Mouse (Mus musculus): ENCODE measurements around the gene Hoxc9.

Hoxc9 gene

DNA sequence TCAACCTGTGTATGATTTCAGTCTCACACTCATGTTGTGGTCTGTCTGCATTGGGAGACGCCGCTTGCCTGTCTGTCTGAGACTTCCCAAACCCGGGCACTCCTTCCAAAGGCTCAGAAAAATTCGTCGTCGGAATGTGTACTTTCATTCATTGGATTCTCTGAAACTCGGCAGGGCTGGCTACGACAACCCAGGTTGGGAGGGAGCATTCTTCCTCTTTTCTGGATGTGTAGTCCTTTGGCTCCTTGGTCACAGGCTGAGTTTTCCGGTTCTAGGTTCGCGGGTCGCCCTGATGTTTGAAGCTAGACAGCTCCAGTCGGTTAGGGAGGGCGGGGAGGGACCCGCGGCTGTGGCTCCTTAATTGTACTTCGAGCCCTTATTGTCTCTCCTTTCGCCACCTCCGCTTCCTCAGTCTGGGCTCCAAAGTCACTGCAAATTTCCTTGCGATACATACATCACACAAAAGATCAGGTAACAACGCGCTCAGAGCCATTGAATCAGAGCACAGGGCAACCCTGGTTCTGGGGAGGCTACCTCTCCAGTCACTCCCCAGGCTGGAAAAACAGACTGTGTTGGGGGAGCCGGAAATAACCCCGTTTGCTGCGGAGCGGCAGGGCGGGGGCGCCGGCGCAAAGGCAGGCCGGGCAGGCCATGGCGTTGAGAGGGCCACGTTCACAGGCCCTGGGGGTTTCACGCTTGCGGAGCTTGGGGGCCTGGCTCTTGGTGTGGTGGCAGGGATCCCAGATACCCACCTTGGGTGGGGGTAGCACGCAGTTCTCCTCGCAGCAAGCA is 588 bp downstream of the Hoxc9 start:
- in situ Hi-C loops (cut with MboI, MseI), result no loop called here

- in situ Hi-C loops (cut with MboI, MseI), result no loop called here
Observed at GRCm38 (mm10) chr15:102977423-102977974, 1.3 kb downstream of the Hoxc9 start.

DNA sequence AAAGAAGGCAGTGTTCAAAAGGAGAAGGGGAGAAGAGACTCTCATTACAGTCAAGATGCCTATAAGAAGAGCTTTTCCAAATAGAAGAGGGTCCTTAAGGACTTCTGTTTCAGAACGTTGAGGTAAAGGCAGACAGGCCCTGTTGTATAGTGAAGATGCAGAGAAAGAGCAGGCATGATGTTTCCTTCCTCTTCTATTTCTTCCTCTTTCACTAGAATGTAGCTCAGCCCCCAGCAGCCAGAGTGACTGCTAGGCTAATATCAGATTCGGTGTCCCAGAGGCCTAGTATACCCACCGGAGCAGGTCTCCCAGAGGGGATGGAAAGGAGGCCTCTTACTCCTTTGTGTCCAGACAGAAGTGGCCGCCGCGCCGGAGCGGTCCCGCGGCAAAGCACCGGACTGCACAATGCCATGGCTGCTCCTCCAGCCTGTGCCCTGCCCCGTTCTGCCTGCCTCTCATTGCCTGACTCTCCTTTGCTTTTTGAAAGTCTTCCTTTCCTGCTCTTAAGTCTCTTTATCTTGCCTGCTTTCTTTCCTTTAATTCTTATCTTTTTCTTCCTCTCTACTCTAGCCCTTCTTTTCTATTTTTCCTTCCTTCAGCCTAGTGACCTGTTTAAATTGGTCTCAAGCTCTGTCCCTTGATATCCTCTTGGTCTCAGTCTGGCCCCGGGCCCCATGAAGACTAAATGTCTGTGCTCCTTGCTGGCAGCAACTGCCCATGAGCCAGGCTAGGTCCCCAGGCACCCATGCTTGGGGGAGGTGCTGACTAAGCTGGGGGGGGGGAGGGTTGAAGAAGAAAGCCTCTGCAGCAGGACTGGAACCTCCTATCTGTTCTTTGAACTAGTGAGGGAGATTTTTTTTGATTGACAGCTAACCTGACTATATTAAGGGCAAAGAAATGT is 2.6 kb downstream of the Hoxc9 start:
- in situ Hi-C loops (cut with MboI, MseI), result no loop called here

DNA sequence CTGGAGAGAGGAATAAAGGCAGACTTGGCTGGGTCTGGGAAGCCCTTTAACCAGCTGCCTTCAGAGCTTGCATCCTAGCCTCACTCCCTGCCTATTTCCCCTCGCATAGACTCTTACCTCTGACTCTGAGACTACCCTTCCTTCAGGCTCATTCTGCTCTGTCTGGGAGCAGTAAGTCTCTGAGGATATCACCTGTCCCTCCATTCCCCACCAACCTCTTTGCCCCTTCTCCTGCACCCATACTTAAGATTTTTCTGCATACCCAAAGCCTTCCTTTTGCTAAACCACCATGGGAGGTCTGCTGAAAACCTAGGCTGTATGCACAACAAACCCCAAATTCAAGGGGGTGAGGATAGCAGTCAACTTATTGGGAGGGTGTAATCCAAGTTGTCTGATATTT is 3.7 kb downstream of the Hoxc9 start:
- in situ Hi-C loops (cut with MboI, MseI), result loop anchor here in 1 of 2 experiments (10.0 kb wide), 1 partner anchor 335 kb away; the partner anchor contains the start of gene Gpr84

- in situ Hi-C loops (cut with MboI, MseI), result loop anchor here in 1 of 2 experiments (10.0 kb wide), 1 partner anchor 334 kb away; the partner anchor contains the start of gene Gpr84
Observed at GRCm38 (mm10) chr15:102980352-102980751, 4.1 kb downstream of the Hoxc9 start.

GRCm38 (mm10) chr15:102980912-102981311 is 4.7 kb downstream of the Hoxc9 start:
- in situ Hi-C loops (cut with MboI, MseI), result loop anchor here in 1 of 2 experiments (10.0 kb wide), 1 partner anchor 334 kb away; the partner anchor contains the start of gene Gpr84

- in situ Hi-C loops (cut with MboI, MseI), result loop anchor here in 1 of 2 experiments (10.0 kb wide), 1 partner anchor 333 kb away; the partner anchor contains the start of gene Gpr84
Observed at GRCm38 (mm10) chr15:102981379-102982288, 5.4 kb downstream of the Hoxc9 start.

- in situ Hi-C loops (cut with MboI, MseI), result loop anchor here in 1 of 2 experiments (10.0 kb wide), 1 partner anchor 331 kb away; the partner anchor contains the start of gene Gpr84
Observed at GRCm38 (mm10) chr15:102983716-102984115, 7.5 kb downstream of the Hoxc9 start.

- in situ Hi-C loops (cut with MboI, MseI), result loop anchor here in 1 of 2 experiments (10.0 kb wide), 1 partner anchor 330 kb away; the partner anchor contains the start of gene Gpr84
Observed at GRCm38 (mm10) chr15:102984521-102984920, 8.3 kb downstream of the Hoxc9 start.

DNA sequence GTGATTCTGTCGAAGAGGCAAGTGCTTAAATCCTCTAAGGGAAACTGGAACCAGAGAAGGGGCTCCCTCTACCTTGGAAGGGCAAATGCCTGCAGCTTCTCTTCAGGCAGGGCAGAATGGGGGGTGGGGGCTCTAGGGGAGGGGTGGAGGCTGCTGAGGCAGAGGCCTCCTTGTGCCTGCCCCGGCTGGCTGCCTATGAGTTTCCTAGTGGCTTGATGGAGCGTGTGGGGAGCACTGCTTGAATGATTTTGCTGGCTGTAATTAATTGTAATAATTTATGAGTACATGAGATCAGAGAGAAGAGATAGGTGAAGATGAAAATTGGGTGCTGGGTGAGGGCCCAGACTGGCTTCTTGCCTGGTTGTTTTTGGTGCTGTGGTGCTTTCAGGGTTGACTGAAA is 8.7 kb downstream of the Hoxc9 start:
- in situ Hi-C loops (cut with MboI, MseI), result loop anchor here (5.0 to 10.0 kb wide), 4 partner anchors 43 to 330 kb away; partner anchors contain the start of gene Gpr84 (in 1 of the 2)

- in situ Hi-C loops (cut with MboI, MseI), result loop anchor here (5.0 to 10.0 kb wide), 4 partner anchors 45 to 328 kb away; partner anchors contain the start of gene Gpr84 (in 1 of the 2)
Observed at GRCm38 (mm10) chr15:102987124-102987833, 11.0 kb downstream of the Hoxc9 start.

DNA sequence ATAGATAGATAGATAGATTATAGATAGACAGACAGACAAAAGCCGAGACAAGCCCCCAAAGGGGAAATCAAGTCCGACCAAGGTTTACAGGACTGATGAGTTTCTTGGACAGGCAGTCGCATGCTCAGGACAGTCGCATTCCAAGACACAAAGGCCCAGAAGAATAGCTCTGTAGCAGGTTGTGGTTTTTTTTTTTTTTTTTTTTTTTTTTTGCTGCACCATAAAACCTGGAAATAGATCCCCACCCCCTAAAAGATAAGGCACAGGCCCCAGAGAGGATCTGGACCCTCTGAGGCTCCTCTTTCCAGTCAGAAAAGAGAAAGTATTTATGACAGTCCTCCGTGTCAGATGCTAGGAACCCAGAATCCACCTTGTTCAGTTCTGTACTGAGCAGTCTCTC is 11.8 kb downstream of the Hoxc9 start:
- in situ Hi-C loops (cut with MboI, MseI), result loop anchor here (5.0 to 10.0 kb wide), 4 partner anchors 46 to 327 kb away; partner anchors contain the start of gene Gpr84 (in 1 of the 2)

- in situ Hi-C loops (cut with MboI, MseI), result no loop called here
Observed at GRCm38 (mm10) chr15:102990461-102991397, 14.5 kb downstream of the Hoxc9 start, which contains the start of gene Hoxc8. Gene Hoxc8, plus strand, starts transcription at chr15:102990607.

DNA sequence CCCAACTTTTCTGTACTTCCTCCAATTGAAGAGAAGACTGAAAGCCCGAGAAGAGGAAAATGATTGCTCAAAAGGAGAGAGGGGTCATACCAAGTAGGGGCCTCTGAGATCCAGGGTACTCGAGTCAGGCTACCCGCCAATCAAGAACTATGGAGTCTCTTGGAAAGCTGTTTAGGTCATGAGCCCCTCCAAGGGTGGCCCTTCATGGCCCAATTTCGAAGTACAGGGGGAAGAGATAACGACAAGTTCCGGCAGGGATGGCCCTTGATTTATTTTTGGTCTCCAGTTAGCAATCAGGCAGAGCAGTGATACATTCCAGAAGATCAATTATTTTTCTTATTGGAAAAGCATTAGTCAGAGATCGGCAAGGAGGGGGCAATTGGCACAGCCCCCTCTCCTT is 15.5 kb downstream of the Hoxc9 start:
- in situ Hi-C loops (cut with MboI, MseI), result no loop called here

GRCm38 (mm10) chr15:102992206-102992605 is 16.0 kb downstream of the Hoxc9 start:
- in situ Hi-C loops (cut with MboI, MseI), result no loop called here

- in situ Hi-C loops (cut with MboI, MseI), result no loop called here
Observed at GRCm38 (mm10) chr15:102992863-102993262, 16.6 kb downstream of the Hoxc9 start.

DNA sequence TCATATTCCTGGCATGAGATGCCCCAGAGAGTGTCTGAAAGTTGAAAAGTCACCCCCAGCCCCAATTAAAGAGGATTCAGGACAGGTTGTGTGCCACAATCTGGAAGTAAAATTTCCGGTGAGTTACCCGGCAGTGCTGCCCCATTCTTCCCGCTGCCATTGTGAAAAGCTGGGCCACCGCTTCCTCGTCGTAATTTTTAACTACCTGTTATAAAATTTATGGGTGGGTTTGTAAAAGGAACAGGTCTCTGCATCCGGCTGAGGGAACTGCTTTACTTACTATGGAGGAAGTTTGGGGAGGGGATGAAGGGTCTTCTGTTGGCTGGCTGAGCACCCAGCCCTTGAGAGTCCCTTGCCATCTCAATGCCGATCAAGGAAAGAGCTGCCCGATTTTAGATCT is 20.3 kb downstream of the Hoxc9 start:
- in situ Hi-C loops (cut with MboI, MseI), result no loop called here

- in situ Hi-C loops (cut with MboI, MseI), result no loop called here
Observed at GRCm38 (mm10) chr15:102997431-102997830, 21.2 kb downstream of the Hoxc9 start.
